In genomic region chr3:50185879-50186278, GRCm38 (mm10) we compare ENCODE assay signal across 17 mouse cellular contexts.
DNase-seq lines count a peak whose midpoint lies in the region; ATAC-seq and TF ChIP-seq lines count a peak whose summit lies in the region.
"Had no signal": no experiment of that assay in that cellular context is flagged by ENCODE, and none has a peak within 500 bp of the region (broad histone marks: within the 10 kb centered on the region; RNA-seq: fewer than 3 reads in every experiment).

No protein-coding gene starts in this region.

- H3K9me3 ChIP-seq in kidney, embryonic 16.5 days (ENCODE audit: low read length): no peaks in the 10 kb centered on the region
- no peaks in the 10 kb centered on the region for H3K9me3 ChIP-seq in lung, embryonic 16.5 days (ENCODE audit: control insufficient read depth, low read length)
- H3K9me3 ChIP-seq: embryonic facial prominence, embryonic 13.5 days; forebrain, embryonic 13.5 days; heart, embryonic 12.5 days had no signal

- no peak overlapping the region for H3K27ac ChIP-seq in kidney, embryonic 16.5 days (ENCODE audit: low read length)
- H3K27ac ChIP-seq in lung, embryonic 16.5 days (ENCODE audit: low read length): no peak overlapping the region
- no peak overlapping the region for H3K27ac ChIP-seq in cerebellum, adult 2 months (ENCODE audit: insufficient read depth, low read length)
- H3K27ac ChIP-seq: embryonic facial prominence, embryonic 13.5 days; forebrain, embryonic 13.5 days; heart, adult 2 months had no signal

- no peaks in the 10 kb centered on the region for H3K36me3 ChIP-seq in kidney, embryonic 16.5 days (ENCODE audit: insufficient read depth, low read length)
- no peaks in the 10 kb centered on the region for H3K36me3 ChIP-seq in lung, embryonic 16.5 days (ENCODE audit: control insufficient read depth, insufficient read depth, low read length)
- H3K36me3 ChIP-seq: embryonic facial prominence, embryonic 13.5 days; heart, embryonic 12.5 days had no signal

- peak; percentile 19; the same call in 1 of the 2 replicates for ATAC-seq in kidney, embryonic 16.5 days (ENCODE audit: low FRiP score, low TSS enrichment)
- ATAC-seq in lung, embryonic 16.5 days (ENCODE audit: low read depth): peak; percentile 97
- ATAC-seq: forebrain, embryonic 13.5 days; forebrain, postnatal 0 days had no signal

- H3K4me3 ChIP-seq in kidney, embryonic 16.5 days (ENCODE audit: low read length): no peak overlapping the region
- H3K4me3 ChIP-seq in lung, embryonic 16.5 days (ENCODE audit: low read length): no peak overlapping the region
- H3K4me3 ChIP-seq in lung, adult 2 months (replicated peaks; ENCODE audit: extremely low read depth, low read depth, low read length): no peak overlapping the region
- H3K4me3 ChIP-seq in cerebellum, adult 2 months (replicated peaks; ENCODE audit: insufficient read depth, low read depth, low read length): no peak overlapping the region
- H3K4me3 ChIP-seq: embryonic facial prominence, embryonic 13.5 days; forebrain, embryonic 13.5 days; heart, adult 2 months; heart, embryonic 12.5 days had no signal

- no peaks in the 10 kb centered on the region for H3K4me1 ChIP-seq in kidney, embryonic 16.5 days (ENCODE audit: insufficient read depth, low read length)
- 0 out of 2 replicates have a peak, but pooled peaks cover 2% of the 10 kb centered on the region for H3K4me1 ChIP-seq in lung, embryonic 16.5 days (replicated peaks; ENCODE audit: control insufficient read depth, insufficient read depth, low read length)
- H3K4me1 ChIP-seq in lung, adult 2 months (ENCODE audit: control insufficient read depth, insufficient read depth, low read length): no peaks in the 10 kb centered on the region
- no peaks in the 10 kb centered on the region for H3K4me1 ChIP-seq in cerebellum, adult 2 months (ENCODE audit: control insufficient read depth, insufficient read depth, low read length)
- H3K4me1 ChIP-seq: embryonic facial prominence, embryonic 13.5 days; forebrain, embryonic 13.5 days; heart, embryonic 12.5 days had no signal

- H3K9ac ChIP-seq in kidney, embryonic 16.5 days (replicated peaks; ENCODE audit: low read length): no peak overlapping the region
- no peak overlapping the region for H3K9ac ChIP-seq in lung, embryonic 16.5 days (ENCODE audit: low read length)
- H3K9ac ChIP-seq: embryonic facial prominence, embryonic 13.5 days; forebrain, embryonic 13.5 days; forebrain, postnatal 0 days; heart, embryonic 12.5 days had no signal

- no peak for TF ChIP-seq CTCF in lung, adult 2 months (IDR thresholded peaks at IDR 0.05; ENCODE audit: insufficient read depth, low read length)
- TF ChIP-seq CTCF in cerebellum, adult 2 months (IDR thresholded peaks at IDR 0.05; ENCODE audit: borderline replicate concordance, insufficient read depth, low read depth, low read length): no peak

- TF ChIP-seq POLR2A in lung, adult 2 months (IDR thresholded peaks at IDR 0.05; ENCODE audit: borderline replicate concordance, extremely low read depth, low read depth, low read length): no peak
- TF ChIP-seq POLR2A in cerebellum, adult 2 months (IDR thresholded peaks at IDR 0.05; ENCODE audit: borderline replicate concordance, insufficient read depth, low read length): no peak

- H3K27me3 ChIP-seq in kidney, embryonic 16.5 days (ENCODE audit: insufficient read depth, low read length): no peaks in the 10 kb centered on the region
- no peaks in the 10 kb centered on the region for H3K27me3 ChIP-seq in lung, embryonic 16.5 days (ENCODE audit: control insufficient read depth, insufficient read depth, low read depth, low read length)
- no peaks in the 10 kb centered on the region for H3K27me3 ChIP-seq in cerebellum, adult 2 months (ENCODE audit: control insufficient read depth, insufficient read depth, low read length)
- H3K27me3 ChIP-seq: embryonic facial prominence, embryonic 13.5 days; forebrain, embryonic 13.5 days; heart, embryonic 12.5 days had no signal

- H3K4me2 ChIP-seq in kidney, embryonic 16.5 days (replicated peaks; ENCODE audit: low read depth, low read length): no peak overlapping the region
- no peak overlapping the region for H3K4me2 ChIP-seq in lung, embryonic 16.5 days (ENCODE audit: low read depth, low read length)
- H3K4me2 ChIP-seq: embryonic facial prominence, embryonic 13.5 days; forebrain, embryonic 13.5 days; heart, embryonic 12.5 days had no signal

- DNase-seq in kidney, postnatal 36 days: no peak
- DNase-seq in lung, adult 2 months: no peak
- peak; percentile 5 for DNase-seq in lung, postnatal 10 days
- no peak for DNase-seq in cerebellum, adult 2 months
- DNase-seq in embryo, embryonic 9.5 days (ENCODE audit: extremely low spot score): no peak
- DNase-seq: adrenal gland, postnatal 10 days; cerebellum, adult 11 months; cerebellum, adult 9-10 months; cerebellum, postnatal 25 days; forebrain, postnatal 0 days; gastrocnemius, postnatal 14 days; heart, adult 2 months had no signal

- WGBS in kidney, embryonic 16.5 days: 53% methylated on average over 2 of the region's 2 CpGs
- 38% methylated on average over 2 of the region's 2 CpGs for WGBS in lung, embryonic 16.5 days
- 48% methylated on average over 2 of the region's 2 CpGs for WGBS in lung, adult 2 months
- 75% methylated on average over 2 of the region's 2 CpGs for WGBS in cerebellum, adult 2 months
